Mouse (Mus musculus): Measurements from ENCODE around the gene Arhgef12. TPM values are rescaled to one million over a fixed set of nuclear protein-coding genes. Genes with fewer than 3 reads are reported as not detected.
A peak's percentile ranks its signal among the peaks of the same experiment; 100 is the strongest.
"Not testable (repeated sequence)": the region's sequence is repeated elsewhere in the genome, so short reads cannot be mapped to it uniquely, and the experiment has no call there.

The Arhgef12 gene
- total RNA-seq (2021) = 100 to 1,000 TPM; 153 to 169 TPM

DNA sequence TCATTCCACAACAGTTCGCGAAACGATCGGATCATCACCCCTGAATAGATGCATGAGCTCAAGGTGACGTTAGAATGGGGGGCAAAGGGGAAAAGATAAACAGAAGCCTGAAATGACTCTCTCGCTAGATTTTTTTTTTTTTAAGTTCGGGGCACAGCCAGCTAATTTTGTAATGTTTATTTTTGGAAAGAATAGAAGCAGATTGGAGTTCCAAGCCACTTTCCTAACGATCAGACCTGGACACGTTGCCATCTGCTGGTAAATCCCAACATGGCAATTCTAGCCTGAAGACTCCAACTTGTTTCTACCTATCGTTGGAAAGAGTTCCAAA is at the start of gene Arhgef12:
Arhgef12 (minus strand) TSS at position 53 of the 331 bp plus-strand sequence.
- peak in 1 of 2 experiments; percentile 36 for DNase-seq (ENCODE audit: low spot score in 2 of 2)
- intact Hi-C loops (cut with DNase I) = loop anchor here (1.0 to 5.0 kb wide), 2 partner anchors 35 to 106 kb away; no protein-coding TSS in a partner anchor

DNA sequence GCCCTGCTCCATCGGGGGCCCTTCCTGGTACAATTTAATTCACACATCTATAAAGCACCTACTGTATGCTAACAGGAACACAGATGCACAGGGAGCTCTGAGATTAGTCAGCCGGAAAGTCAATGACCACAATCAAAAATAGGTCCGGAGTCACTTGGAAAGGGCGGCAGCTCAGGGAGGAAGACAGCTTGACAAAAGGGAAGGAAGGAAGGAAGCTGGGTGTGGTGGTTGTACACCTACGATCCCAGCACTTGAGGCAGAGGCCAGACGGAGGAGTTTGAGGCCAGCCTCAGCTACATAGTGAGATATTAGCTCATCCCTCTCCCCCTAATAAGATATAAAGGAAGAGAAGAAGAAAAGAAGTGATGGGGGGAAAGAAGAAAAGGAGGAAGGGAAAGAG is 48.9 kb upstream of the Arhgef12 start:
- intact Hi-C loops (cut with DNase I) = no loop called here

DNA sequence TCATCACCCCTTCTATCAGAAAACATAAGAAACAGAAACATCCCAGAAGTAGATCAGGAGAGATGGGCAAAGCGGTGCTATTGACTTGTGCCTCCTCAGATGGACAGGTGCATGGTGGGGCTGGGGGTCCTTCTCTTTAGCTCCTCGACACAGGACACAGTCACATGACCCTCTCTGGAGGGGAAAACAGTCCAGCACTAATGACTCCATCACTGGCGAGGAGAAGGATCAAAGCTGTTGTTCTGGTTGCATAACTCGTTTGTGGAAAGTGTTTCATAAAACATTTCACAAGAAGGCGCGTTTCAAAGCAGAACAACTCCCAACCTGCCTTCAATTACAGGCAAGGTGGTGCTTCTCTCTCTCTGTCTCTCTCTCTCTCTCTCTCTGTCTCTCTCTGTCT is 44.7 kb upstream of the Arhgef12 start:
- DNase-seq (ENCODE audit: low spot score in 2 of 2) = no peak
- intact Hi-C loops (cut with DNase I) = no loop called here

More for the DNA sequence above, 48.9 kb upstream of the Arhgef12 start:
- no peak for DNase-seq (ENCODE audit: low spot score in 2 of 2)

DNA sequence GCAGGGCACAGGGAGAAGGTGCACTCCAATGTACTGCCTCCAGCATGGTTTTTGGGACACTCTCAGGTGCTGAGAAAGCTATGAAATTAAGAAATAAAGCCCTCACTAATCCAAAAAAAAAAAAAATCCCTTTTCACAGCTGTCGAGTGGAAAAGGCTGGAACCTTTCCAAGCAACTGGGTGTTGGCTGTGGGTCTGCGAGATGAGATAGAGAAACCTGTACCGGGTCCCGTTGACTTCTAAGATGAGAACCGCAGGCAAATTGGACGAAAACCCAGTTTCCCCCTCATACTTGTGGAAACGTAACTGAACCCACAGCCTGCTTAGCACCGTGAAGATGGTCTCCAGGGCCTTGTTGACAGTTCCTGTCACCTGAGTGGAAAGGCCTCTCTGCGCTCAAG is 43.9 kb upstream of the Arhgef12 start:
- intact Hi-C loops (cut with DNase I) = no loop called here

DNA sequence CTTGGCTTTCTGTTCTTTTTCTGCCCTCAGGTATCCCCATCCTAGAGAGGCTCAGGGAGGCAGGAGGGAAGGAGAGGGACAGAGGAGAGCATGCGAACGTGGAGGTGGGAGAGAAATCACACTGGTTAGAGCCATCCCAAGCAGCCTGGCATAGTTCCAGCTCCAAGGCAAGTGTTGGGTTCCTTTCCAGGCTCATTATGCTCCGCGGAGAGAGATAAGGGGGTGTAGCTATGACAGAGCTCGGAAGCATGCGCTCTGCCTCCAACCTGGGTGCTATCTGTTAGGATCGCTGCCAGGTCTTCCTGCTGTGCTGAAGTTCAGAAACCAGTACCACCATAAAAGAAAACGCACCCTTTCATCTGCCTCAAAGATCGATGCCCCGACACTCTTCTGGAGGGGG is 43.0 kb upstream of the Arhgef12 start:
- peak; percentile 69 to 80 for DNase-seq (ENCODE audit: low spot score in 2 of 2)
- intact Hi-C loops (cut with DNase I) = no loop called here

More for the DNA sequence above, 43.9 kb upstream of the Arhgef12 start:
- no peak for DNase-seq (ENCODE audit: low spot score in 2 of 2)

DNA sequence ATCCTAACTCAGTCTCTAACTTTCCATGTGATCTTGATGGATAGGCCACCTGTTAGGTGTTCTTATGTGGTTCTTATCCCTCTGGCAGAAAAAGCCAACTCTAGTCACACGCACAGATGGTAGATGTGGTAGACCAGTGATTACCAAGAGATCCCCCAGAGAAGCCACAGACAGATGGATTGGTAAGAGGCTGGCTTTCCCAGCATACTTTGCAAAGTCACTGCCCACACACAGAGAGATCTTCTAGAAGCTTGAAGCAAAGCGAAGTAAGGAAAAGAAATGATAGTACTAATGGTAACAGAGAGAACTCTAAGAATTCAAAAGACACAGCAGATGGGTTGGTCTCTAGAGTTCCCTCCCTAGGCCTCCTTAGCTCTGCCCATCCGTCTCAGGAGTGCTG is 42.5 kb upstream of the Arhgef12 start:
- intact Hi-C loops (cut with DNase I) = no loop called here
- peak; percentile 41 to 52 for DNase-seq (ENCODE audit: low spot score in 2 of 2)

DNA sequence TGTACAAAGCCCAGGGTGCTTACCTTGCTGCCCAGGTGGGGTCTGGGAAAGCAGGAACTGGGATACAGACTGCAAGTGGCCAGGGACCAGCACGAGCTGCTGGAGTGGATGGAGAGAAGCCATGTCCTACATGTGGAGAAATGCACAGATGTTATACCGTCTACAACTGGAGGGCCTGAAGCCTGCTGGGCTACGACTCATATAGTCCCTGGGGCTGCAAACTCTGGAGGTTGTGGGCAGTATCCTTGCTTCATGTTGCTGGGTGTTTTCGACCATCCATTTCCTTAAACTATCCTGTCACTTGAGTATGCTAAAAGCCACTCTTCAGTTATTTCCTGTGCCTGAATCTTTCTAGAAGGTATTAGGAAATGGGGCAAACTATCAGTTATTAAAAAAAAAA is 38.2 kb upstream of the Arhgef12 start:
- DNase-seq (ENCODE audit: low spot score in 2 of 2) = no peak
- intact Hi-C loops (cut with DNase I) = no loop called here

DNA sequence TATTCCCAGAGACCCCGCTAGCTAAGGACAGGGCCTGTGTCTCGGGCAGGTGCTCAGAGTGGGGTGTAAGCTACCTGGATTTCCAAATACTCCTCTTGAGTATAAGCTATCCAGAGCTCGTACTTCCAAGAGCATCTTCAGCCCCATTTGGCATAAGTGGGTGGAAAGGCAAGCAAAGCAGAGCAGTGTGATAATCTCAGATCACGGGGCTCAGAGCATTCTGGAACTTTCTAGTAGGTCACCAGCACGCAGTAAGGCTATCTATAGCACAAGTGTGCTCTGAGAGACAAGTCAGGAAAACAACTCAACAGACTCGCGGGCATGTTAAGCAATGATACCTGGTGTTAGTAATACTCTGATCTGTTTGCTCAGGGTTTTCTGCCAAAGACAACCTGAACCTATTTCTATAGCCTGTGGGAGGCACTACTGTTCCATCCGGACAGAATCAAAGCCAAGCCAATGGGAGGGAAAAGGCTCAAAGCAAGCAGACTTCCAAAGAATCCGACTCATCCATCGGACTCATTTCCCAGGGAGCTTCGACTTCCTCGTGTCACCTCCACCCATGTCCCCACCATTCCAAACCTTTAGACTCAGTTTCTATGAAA is 37.3 kb upstream of the Arhgef12 start:
- DNase-seq (ENCODE audit: low spot score in 2 of 2) = peak in 1 of 2 experiments; percentile 37
- intact Hi-C loops (cut with DNase I) = loop anchor here (5.0 kb wide), 1 partner anchor 143 kb away; no protein-coding TSS in a partner anchor

DNA sequence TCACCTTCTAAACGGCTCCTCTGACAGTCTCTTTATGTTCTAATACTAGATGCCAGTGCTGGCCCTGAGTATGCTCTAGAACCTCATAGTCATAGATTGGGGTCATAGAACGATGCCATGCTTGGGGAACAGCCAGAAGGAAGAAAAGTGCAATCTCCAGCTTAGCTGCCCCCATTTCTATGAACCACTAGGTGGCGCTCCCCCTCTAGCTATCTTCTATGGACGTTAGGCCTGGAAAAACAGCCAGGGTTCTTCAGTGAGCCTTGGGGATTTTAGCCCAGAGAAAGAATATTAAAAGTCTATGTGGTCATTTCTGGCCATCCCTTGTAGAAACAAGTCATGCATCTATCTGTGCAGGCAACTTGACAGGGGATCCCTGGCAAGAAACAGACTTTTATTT is 34.8 kb upstream of the Arhgef12 start:
- intact Hi-C loops (cut with DNase I) = loop anchor here (1.0 to 5.0 kb wide), 2 partner anchors 69 to 145 kb away; no protein-coding TSS in a partner anchor
- DNase-seq (ENCODE audit: low spot score in 2 of 2) = peak; percentile 47 to 60

DNA sequence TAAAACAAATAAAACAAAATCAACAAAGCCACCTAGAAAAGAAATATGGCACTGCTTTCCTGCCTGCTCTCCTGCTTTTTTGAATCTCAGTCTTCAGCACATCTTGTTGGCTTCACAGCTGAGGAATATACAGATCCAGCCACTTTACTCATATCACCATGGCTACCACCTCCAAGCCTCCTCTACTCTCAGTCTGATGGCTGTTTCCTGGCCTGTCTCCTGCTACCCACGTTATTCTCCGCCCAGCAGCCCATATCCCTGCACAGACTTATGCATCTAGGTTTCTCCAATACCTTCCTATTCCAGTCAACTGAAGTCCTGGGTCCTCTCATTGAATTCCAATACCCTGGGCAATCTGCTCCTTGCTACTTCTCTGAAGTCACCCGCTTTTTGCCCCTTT is 26.5 kb upstream of the Arhgef12 start:
- peak; percentile 65 to 67 for DNase-seq (ENCODE audit: low spot score in 2 of 2)
- intact Hi-C loops (cut with DNase I) = no loop called here

DNA sequence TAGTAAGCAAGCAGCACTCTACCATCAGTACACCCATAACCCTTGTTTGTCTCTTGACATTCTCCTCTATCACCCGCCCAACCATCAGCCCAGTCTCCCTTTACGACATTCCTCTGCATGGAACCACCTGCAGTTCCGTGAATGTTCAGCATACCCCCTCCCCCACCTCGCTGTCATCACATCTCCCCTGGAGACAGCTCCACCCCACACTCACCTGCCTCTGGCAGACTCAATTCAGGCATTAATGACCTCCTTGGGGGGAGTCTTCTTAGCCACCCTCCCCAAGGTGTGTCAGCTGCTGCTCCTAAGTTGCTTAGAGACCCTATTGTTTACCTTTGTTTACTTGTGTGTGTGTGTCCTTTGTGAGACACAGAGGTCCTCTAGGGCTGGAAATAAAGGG is 25.3 kb upstream of the Arhgef12 start:
- intact Hi-C loops (cut with DNase I) = no loop called here
- DNase-seq (ENCODE audit: low spot score in 2 of 2) = no peak

DNA sequence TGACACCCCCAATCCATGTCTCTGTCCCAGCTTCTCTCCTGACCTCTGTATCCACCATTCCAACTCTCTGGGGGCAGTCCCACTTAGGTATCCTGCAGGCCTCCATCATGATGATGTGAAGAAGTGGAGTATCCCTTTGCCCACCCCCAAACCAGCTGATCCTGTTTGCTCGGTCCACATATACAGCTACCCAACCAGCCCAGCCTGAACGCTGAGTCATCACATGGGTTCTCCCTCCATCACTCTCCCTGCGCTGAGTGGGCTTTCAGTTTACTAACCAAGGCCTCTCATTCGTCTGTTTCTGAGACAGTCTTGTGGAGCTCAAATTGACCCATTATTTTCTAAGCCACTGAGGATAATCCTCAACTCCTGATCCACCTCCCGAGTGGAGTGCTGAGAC is 24.9 kb upstream of the Arhgef12 start:
- DNase-seq (ENCODE audit: low spot score in 2 of 2) = no peak
- intact Hi-C loops (cut with DNase I) = no loop called here

DNA sequence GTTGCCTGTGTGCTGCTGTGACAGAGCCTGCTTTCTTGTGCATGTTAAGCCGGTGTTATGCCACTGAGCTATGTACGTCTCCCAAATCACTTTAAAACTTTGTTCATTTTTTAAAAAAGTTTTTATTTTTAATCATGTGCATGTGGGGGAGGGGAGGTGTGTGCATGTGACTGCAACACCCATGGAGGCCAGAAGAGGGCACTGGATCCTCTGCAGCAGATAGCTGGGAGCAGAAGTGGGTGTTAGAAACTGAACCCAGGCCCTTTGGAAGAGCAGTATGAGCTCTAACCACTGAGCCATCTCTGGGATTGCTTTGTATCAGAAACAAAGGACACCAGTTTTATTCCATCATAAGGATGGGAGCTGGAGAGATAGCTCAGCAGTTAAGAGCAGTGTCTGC is 23.6 kb upstream of the Arhgef12 start:
- DNase-seq (ENCODE audit: low spot score in 2 of 2) = no peak
- intact Hi-C loops (cut with DNase I) = no loop called here

DNA sequence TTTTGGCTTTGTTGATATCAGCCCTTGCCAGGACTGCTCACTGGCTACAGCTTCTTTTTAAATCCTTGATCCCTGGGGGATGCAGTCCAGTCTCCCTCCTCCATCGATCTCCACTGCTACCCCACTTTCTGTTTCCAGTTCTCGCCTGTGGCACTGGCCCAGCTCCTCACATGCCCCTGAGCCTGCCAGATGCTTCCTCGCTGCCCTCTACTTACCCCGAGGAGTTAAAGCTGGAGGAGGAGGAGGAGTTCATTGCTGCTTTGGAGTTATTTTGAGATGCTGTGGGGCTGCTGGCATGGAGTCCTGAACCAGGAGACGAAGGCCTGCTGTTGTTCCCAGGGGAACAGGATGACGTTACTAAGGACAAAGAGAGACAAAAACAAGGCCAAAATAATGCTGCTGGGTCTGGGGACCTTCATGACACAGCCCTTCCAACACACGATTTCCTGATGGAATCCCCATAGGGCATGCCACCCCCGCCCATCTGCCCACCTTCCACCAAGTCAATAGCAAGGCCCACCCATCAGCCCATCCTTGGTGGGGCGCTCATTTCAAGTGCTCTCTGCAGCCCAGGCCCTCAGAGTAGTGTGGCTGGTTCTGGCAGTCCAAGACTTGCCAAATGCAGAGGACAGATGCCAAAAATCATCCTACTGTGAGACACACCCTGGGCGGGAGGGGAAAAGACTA is 20.2 kb upstream of the Arhgef12 start:
- DNase-seq (ENCODE audit: low spot score in 2 of 2) = peak; percentile 47 to 58
- intact Hi-C loops (cut with DNase I) = no loop called here

DNA sequence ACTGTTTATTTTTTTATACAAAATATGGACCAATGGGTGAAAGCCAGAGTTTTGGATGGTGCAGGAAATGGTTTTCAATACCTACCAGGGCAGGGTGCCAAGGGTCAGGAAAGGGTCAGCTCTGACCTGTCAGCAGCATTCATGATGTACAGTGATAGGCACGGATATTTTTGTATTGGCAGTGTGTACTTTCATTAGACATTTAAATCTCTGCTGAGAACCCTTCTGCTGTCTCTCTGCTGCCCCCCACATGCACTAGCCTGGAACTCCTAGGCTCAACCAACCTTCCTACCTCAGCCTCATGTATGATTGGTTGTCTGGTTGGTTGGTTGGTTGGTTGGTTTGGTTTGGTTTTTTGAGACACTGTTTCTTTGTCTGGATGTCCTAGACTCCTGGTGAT is 15.3 kb upstream of the Arhgef12 start:
- intact Hi-C loops (cut with DNase I) = no loop called here
- no peak for DNase-seq (ENCODE audit: low spot score in 2 of 2)

DNA sequence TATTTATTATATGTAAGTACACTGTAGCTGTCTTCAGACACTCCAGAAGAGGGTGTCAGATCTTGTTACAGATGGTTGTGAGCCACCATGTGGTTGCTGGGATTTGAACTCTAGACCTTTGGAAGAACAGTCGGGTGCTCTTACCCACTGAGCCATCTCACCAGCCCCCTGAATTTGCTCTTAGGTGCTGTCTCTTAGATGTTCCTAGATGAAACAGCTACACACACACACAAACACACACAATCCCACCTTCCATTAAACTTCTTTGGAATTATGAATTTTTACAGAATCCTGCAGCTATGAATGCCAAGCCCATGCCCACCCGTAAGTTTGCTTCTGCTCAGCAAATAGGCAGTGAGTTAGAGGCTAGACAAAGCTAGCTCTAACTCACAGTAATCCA is 14.9 kb upstream of the Arhgef12 start:
- intact Hi-C loops (cut with DNase I); DNase-seq (ENCODE audit: low spot score in 2 of 2): not testable (repeated sequence)

DNA sequence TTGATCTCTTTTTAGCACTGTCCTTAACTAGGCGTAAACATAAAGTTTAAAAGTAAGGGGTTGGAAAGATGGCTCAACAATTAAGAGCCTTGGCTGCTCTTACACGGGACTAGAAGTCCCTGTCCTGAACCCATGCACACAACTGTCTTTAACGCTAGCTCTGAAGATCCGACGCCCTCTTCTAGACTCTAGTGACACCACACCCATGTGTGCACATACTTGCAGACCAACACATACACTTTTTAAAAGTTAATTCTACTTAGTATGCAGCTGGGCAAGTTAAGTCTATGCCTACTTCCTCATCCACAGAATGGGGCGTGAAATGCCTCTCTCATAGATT is 9.9 kb upstream of the Arhgef12 start:
- intact Hi-C loops (cut with DNase I) = no loop called here
- no peak for DNase-seq (ENCODE audit: low spot score in 2 of 2)

DNA sequence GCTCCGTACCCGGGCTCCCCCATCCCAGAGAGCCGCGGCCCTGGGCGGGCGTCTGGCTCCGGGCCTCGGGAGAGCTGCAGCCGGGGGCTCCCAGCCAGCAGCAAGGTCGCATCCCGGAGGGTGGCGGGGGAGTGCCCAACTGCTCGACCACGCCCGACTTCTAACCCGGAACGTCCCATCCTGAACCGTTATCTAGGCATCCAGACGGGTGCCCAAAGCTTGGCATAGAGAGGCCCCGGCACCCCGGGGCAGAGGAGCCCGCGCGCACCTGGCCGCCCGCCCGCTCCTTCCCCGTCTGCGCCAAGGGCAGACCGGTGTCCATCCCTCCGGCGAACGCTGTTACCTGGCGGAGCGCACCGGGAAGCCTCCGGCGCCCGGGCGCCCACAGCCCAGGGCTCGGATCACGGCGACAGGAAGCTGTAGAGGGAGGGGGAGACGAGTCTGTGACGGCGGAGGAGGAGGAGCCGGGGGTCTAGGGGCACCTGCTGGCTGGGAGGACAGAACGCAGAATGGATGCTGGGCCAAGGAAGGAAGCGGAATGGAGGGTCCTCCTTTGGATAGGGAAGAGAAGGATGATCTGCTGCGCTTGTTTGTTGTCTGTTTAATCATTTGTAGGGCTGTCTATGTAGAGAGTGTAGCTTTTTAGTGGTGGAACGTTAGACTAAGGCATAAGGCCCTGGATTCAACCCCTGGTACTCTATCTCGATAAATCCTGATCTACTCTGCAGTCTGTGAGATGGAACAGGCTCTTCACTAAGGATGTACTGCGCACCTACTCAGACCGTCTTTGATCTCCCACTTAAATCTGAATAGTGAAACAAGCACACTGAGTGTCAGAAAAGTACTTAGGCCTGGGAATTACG is 9.3 kb upstream of the Arhgef12 start, which contains the start of gene Tmem136:
Tmem136 (minus strand) TSS at position 437 of the 863 bp plus-strand sequence.
- intact Hi-C loops (cut with DNase I) = no loop called here
- DNase-seq (ENCODE audit: low spot score in 2 of 2) = peak; percentile 67 to 76

DNA sequence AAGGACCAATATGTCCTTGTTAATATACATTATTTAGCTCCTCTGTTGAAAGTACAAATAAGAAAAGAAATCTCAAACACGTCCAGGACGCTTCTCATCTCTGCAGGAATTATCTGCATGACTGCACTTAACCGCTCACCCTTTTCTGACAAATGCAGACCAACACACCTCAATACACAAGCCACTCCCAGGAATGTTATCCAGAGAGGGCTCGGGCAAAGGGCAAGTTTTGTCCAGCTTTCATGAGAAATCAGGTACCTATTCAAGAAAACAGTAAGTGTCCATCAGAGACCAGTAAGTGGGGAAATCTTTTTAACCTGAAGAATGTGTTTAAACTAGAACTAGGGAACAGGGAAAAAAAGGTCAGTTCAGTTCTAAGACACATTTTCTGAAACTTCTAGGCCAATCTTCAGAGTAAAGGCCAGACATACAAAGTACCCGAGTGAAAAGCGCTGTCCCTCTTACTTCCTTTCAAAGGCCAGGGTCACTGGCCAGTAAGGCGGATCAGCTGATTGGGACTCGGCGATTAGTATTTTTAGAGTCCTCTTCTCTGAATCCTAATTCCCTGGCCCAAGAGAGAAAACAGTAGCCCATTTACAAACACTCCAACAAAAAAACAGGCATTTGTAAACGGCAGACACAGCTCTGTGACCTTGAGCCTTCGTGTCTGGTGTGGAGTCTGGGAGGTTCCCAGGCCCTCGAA is 8.5 kb upstream of the Arhgef12 start:
- intact Hi-C loops (cut with DNase I) = no loop called here
- DNase-seq (ENCODE audit: low spot score in 2 of 2) = no peak

DNA sequence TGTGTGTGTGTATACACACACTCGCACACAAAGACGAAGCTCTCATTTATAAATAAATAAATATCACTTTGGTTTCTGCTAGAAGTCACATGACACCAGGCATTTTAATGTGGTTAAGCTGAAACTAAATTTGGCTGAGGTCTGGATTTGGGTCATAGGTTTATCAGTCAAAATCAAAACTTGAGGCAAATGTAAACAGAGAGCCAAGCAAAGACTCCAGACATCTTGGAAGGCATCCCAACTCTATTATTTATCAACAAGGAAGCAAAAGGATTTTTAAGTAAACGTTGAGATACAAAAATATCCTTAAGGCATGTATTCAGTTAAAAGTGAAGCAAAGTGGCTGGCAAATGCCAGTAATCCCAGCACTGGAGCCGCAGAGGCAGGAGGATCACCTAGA is 7.8 kb upstream of the Arhgef12 start:
- no peak for DNase-seq (ENCODE audit: low spot score in 2 of 2)
- intact Hi-C loops (cut with DNase I) = no loop called here

Data from left cerebral cortex, postnatal 36 days (tissue).